Mouse (Mus musculus): ENCODE data around the gene Gm49405.

Gene Gm49405

GRCm38 (mm10) chr19:3988066-3988465 is 12.4 kb upstream of the Gm49405 start:
- peak; percentile 61 for DNase-seq (ENCODE audit: low read depth, low spot score)

GRCm38 (mm10) chr19:3988750-3989149 is 11.7 kb upstream of the Gm49405 start:
- peak; percentile 82 for DNase-seq (ENCODE audit: low read depth, low spot score)

GRCm38 (mm10) chr19:3990804-3991203 is 9.6 kb upstream of the Gm49405 start:
- DNase-seq (ENCODE audit: low read depth, low spot score), result no peak

DNA sequence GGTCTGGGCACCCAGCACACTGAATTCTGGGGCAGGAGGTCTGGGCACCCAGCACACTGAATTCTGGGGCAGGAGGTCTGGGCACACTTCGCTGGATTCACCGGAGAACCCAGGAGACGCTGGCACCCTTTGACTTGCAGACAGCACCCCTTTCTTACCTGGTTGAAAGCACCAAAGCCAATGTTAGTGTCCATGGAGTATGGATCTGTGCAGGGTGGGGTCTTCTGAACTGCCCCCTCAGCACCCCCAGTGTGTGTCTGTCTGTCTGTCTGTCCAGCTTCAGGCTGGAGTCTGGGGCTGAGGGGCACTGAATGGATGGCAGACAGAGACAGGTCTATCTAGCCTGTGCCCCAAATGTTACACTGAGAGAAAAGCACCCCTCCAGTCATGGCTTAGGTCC is 8.9 kb upstream of the Gm49405 start:
- no peak for DNase-seq (ENCODE audit: low read depth, low spot score)

DNA sequence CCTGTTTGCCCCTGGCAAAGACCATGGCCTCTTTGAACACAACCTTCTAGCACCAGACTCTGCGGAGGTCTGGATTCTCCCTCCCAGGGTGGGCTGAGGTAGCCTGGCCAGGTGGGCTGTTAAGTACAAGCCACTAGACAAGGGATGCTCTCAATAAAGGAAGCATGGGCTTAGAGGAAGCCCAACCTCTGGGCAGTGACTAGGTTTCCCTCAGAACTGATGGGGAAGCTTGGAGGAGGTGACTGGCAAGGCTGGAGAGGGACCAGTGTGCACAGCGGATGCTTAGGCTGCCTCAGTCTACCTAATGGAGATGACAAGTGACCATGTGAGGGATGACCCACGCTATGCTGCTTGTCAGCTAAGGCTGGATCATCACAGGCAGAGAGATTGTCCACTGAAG is 8.5 kb upstream of the Gm49405 start:
- no peak for DNase-seq (ENCODE audit: low read depth, low spot score)

DNA sequence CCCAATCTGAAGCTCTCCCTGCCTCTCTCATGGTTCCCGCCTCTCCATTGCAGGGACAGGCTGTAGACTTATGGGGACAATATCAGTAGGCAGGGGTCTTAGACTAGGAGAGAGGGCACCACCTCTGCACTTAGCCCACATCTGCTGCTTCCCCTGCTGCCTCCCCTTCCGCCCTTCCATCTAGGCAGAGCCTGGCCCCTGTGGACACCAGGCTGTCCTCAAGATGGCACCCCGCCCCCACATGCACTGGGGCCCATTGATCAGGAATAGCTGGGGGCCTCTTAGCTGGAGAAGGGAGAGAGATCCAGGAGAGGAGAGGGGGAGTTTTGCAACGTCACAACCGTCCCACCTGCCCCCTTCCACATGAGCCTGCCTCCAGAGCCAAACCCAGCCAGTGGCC is 8.0 kb upstream of the Gm49405 start, which contains the start of gene Tbx10:
Gene Tbx10 (plus strand): TSS at position 337 of the 400 bp plus-strand sequence.
- no peak for DNase-seq (ENCODE audit: low read depth, low spot score)

DNA sequence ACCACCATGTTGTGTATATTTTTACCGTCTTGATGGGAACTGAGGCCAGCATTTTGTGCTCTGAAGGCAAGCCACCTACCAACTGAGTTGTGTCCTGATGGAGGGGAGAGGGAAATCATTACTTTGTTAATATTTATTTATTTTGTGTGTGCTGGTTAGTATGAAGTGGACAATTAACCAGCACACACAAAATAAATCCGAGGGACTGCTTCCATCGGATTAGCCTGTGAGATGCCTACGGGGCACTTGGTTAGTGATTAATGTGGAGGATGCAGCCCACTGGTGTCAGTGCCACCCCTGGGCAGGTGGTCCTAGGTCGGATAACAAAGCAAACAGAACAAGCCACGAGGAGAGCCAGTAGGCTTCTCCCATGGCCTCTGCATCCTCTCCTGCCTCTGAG is 5.5 kb upstream of the Gm49405 start:
- DNase-seq (ENCODE audit: low read depth, low spot score), result no peak

DNA sequence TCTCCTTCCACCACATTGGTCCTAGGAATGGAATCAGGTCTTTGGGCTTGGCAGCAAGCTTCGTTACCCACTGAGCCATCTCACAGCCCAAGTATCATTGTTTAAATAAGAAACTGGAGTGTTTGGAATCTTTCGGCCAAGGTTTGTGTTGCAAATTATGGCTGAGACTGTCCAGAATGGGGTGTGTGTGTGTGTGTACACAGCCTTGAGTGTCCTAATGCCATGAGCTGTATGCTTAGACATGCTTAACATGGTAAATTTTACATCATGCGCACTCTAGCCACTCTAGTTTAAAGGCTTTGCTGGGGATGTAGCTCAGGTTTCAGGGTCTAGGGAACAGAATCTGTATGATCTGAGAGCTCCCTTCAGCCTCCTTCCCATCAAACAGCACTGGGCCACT is 4.9 kb upstream of the Gm49405 start:
- no peak for DNase-seq (ENCODE audit: low read depth, low spot score)

GRCm38 (mm10) chr19:3996106-3996505 is 4.3 kb upstream of the Gm49405 start:
- DNase-seq (ENCODE audit: low read depth, low spot score), result no peak

DNA sequence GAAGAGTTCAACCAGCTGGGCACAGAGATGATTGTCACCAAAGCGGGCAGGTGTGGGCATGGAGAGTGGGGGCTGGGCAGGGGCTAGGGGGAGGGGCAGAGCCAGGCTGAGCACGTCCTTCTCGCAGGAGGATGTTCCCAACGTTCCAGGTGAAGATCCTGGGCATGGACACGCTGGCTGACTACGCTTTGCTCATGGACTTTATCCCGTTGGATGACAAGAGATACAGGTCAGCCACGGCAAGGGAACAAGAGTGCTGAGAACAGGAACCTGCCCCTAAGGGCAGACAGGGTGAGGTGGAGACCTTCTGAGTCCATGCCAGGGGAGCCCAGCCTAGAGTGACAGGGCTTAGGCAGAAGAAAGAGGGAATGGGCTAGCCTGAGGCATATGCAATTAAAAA is 3.7 kb upstream of the Gm49405 start:
- DNase-seq (ENCODE audit: low read depth, low spot score), result no peak

GRCm38 (mm10) chr19:3997231-3997630 is 3.2 kb upstream of the Gm49405 start:
- DNase-seq (ENCODE audit: low read depth, low spot score), result no peak

GRCm38 (mm10) chr19:3998335-3998734 is 2.1 kb upstream of the Gm49405 start:
- DNase-seq (ENCODE audit: low read depth, low spot score), result no peak

- no peak for DNase-seq (ENCODE audit: low read depth, low spot score)
Measured at GRCm38 (mm10) chr19:3999121-3999730, 1.2 kb upstream of the Gm49405 start.

DNA sequence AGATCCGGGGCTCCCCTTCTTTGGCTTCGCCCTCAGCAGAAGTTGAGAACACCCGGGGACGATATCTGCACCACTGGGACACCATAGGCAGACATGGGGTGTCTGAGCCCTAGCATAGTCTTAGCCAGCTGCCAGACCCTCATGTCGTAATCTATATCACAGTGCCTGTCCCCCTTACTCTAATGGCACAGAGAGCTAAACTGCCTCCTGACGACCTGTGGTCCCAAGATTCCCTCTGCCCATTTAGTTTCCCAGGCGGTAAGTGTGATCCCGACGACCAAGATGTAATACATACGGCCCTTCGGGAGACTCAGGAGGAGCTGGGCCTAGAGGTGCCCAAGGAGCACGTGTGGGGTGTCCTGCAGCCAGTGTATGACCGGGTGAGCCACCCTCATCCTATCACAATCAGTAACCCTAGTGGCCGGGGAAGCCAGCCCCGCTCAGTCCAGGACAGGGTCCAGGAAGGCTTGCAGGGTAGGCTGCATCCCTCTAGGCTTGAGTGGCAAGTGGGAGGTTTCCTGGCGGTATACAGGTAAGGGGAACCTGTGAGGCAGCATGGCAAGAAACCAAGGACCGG is 611 bp downstream of the Gm49405 start:
- no peak for DNase-seq (ENCODE audit: low read depth, low spot score)

DNA sequence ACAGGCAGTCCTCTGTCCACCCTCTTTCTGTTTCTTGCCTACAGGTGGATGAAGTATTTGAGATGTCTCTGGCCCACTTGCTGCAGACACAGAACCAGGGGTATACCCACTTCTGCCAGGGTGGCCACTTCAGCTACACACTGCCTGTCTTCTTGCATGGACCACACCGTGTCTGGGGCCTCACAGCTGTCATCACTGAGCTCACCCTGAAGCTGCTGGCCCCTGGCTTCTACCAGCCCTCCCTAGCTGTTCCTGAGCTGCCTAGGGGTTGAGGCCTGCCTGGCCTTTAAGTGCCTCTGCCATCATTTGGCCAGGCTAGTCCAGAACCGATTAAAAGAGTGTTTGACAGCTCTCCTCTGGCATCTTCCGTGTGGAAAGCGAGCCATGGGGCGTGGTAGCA is 1.3 kb downstream of the Gm49405 start:
- no peak for DNase-seq (ENCODE audit: low read depth, low spot score)

- no peak for DNase-seq (ENCODE audit: low read depth, low spot score)
Measured at GRCm38 (mm10) chr19:4003112-4003511, 2.7 kb downstream of the Gm49405 start, which contains the start of gene Doc2g. Gene Doc2g (plus strand): TSS chr19:4003313.

DNA sequence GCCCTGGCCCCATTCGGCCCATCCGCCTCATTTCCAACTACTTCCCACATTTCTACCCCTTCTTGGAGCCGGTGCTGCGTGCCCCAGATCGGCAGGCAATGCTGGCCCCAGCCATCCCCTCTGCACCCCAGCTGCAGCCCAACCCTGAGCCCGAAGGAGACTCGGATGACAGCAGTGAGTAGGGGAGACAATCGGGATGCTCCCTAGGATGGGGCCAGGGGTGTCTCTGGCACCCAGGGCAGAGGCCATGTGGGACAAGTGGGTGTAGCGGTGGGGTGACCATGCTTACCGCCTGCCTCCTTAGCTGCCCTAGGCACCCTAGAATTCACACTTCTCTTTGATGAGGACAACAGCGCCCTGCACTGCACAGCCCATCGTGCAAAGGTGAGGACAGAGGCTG is 3.2 kb downstream of the Gm49405 start:
- DNase-seq (ENCODE audit: low read depth, low spot score), result no peak

GRCm38 (mm10) chr19:4004331-4004730 is 3.9 kb downstream of the Gm49405 start:
- DNase-seq (ENCODE audit: low read depth, low spot score), result no peak

- DNase-seq (ENCODE audit: low read depth, low spot score), result no peak
Measured at GRCm38 (mm10) chr19:4005091-4005490, 4.7 kb downstream of the Gm49405 start.

DNA sequence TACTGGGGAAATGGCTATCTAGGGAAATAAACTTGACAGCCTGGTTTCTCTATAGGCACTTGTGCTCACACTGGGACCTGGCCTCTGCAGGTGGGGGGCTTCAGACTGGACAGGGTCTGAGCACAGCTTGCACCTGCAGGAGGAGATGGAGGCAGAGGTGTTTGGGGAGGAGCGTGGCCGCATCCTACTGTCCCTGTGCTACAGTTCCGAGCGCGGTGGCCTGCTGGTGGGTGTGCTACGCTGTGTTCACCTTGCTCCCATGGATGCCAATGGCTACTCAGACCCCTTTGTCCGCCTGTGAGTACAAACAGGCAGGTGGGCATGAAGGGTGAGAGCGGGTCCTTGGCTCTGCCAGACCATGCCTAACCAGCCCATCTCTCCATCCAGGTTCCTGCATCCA is 5.5 kb downstream of the Gm49405 start:
- DNase-seq (ENCODE audit: low read depth, low spot score), result no peak

DNA sequence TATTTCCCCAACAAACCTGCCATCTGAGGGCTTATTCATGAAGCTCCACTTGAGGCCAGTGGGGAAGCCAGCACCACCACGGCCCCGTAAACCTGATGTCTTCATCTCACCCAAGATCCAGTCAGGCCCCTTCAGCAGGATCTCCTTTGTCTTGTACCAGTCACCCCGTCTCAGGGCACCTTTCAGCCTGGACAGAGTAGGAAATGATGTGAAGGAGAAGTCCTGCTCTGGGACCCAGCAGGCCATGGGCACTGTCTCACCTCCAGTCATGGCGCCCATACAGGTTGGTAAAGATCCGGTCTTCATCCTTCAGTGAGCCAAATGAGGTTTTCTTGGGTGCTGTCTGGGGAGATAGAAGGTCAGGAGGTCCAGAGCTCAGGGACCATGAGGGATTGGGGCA is 10.7 kb downstream of the Gm49405 start:
- no peak for DNase-seq (ENCODE audit: low read depth, low spot score)

GRCm38 (mm10) chr19:4012432-4013022 is 12.1 kb downstream of the Gm49405 start, which contains the start of gene Ndufv1:
Gene Ndufv1 (minus strand): TSS chr19:4012806.
- DNase-seq (ENCODE audit: low read depth, low spot score), result peak; percentile 100

GRCm38 (mm10) chr19:4013066-4013465 is 12.6 kb downstream of the Gm49405 start:
- DNase-seq (ENCODE audit: low read depth, low spot score), result no peak
